Mouse (Mus musculus): ENCODE measurements at regions not wholly inside any gene's neighbourhood (a gene's known extent, or its start where the extent isn't known, plus 50 kb on each side); places are given as distances from the start of the nearest gene placed in this dataset.

GRCm38 (mm10) chr10:24357636-24358035 is 134.3 kb downstream of the Moxd1 start:
- Histone ChIP-seq H3K4me3 (replicated peaks; ENCODE audit: extremely low read depth, low read depth, low read length) (no peak overlapping the region), H3K4me1 (ENCODE audit: control insufficient read depth, insufficient read depth, low read length) (no peaks in the 10 kb centered on the region)
- no peak for TF ChIP-seq CTCF (IDR thresholded peaks at IDR 0.05; ENCODE audit: insufficient read depth, low read length)
- no peak for TF ChIP-seq POLR2A (IDR thresholded peaks at IDR 0.05; ENCODE audit: borderline replicate concordance, extremely low read depth, low read depth, low read length)
- WGBS, result 40% methylated on average over 3 of the region's 3 CpGs
- DNase-seq, result no peak

- Histone ChIP-seq H3K4me3 (replicated peaks; ENCODE audit: extremely low read depth, low read depth, low read length) (no peak overlapping the region), H3K4me1 (ENCODE audit: control insufficient read depth, insufficient read depth, low read length) (no peaks in the 10 kb centered on the region)
- no peak for DNase-seq
- 63% methylated on average over 3 of the region's 3 CpGs for WGBS
- TF ChIP-seq CTCF (IDR thresholded peaks at IDR 0.05; ENCODE audit: insufficient read depth, low read length) (no peak), POLR2A (IDR thresholded peaks at IDR 0.05; ENCODE audit: borderline replicate concordance, extremely low read depth, low read depth, low read length) (no peak)
Measured at GRCm38 (mm10) chr10:24361424-24361823, 138.1 kb downstream of the Moxd1 start.

DNA sequence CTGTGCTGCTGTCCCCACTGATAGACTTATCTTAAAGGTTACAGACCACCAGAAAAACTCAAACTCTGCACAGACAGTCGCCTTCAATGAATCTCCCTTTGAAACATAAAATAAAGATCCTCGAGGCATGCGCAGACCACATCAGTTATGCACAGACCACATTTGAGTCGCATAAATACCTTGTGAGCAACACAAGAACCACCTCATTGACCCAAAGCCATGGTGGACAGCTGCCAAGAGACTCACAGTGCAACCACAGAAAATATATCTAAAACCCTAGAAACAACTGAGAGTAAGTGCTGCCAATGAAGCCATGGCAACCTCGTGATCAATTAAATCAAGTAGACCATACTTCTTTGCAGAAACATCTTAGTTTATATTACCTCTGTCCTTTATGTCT is 142.1 kb downstream of the Moxd1 start:
- no peak for DNase-seq
- Histone ChIP-seq H3K4me1 (ENCODE audit: control insufficient read depth, insufficient read depth, low read length) (no peaks in the 10 kb centered on the region), H3K4me3 (replicated peaks; ENCODE audit: extremely low read depth, low read depth, low read length) (no peak overlapping the region)
- WGBS, result 72% methylated on average over 5 of the region's 5 CpGs
- TF ChIP-seq POLR2A (IDR thresholded peaks at IDR 0.05; ENCODE audit: borderline replicate concordance, extremely low read depth, low read depth, low read length) (no peak), CTCF (IDR thresholded peaks at IDR 0.05; ENCODE audit: insufficient read depth, low read length) (no peak)

GRCm38 (mm10) chr10:24367010-24367409 is 143.7 kb downstream of the Moxd1 start:
- Histone ChIP-seq H3K4me3 (replicated peaks; ENCODE audit: extremely low read depth, low read depth, low read length) (no peak overlapping the region), H3K4me1 (ENCODE audit: control insufficient read depth, insufficient read depth, low read length) (no peaks in the 10 kb centered on the region)
- no peak for DNase-seq
- 82% methylated on average over 5 of the region's 5 CpGs for WGBS
- no peak for TF ChIP-seq POLR2A (IDR thresholded peaks at IDR 0.05; ENCODE audit: borderline replicate concordance, extremely low read depth, low read depth, low read length)
- TF ChIP-seq CTCF (IDR thresholded peaks at IDR 0.05; ENCODE audit: insufficient read depth, low read length), result no peak

GRCm38 (mm10) chr10:24373957-24374356 is 150.6 kb downstream of the Moxd1 start:
- Histone ChIP-seq H3K4me1 (ENCODE audit: control insufficient read depth, insufficient read depth, low read length) (no peaks in the 10 kb centered on the region), H3K4me3 (replicated peaks; ENCODE audit: extremely low read depth, low read depth, low read length) (no peak overlapping the region)
- WGBS, result 19% methylated on average over 6 of the region's 6 CpGs
- no peak for DNase-seq
- TF ChIP-seq POLR2A (IDR thresholded peaks at IDR 0.05; ENCODE audit: borderline replicate concordance, extremely low read depth, low read depth, low read length), result no peak
- TF ChIP-seq CTCF (IDR thresholded peaks at IDR 0.05; ENCODE audit: insufficient read depth, low read length), result no peak

DNA sequence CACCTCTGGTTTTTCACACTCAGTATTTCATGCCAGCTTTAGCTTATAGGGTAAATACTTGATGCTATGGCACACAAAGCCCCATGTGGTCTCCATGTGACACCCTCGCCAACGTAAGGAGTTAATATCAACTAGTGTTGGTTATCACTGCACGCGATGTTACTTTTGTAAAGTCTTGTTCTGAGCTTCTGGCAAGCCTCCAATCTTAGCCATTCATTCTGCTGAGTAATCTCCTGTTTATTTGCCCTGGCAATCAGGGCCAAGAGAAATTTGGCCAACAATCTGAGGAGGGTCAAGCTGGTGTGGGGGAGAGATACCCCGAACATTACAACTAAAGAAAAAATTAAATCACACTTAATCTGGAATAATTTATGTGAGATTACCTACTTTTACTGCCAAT is 156.0 kb downstream of the Moxd1 start:
- WGBS, result 24% methylated on average over 5 of the region's 5 CpGs

GRCm38 (mm10) chr10:24380478-24381273 is 157.4 kb downstream of the Moxd1 start:
- TF ChIP-seq POLR2A (IDR thresholded peaks at IDR 0.05; ENCODE audit: borderline replicate concordance, extremely low read depth, low read depth, low read length) (no peak), CTCF (IDR thresholded peaks at IDR 0.05; ENCODE audit: insufficient read depth, low read length) (no peak)
- DNase-seq, result no peak
- Histone ChIP-seq H3K4me1 (ENCODE audit: control insufficient read depth, insufficient read depth, low read length) (no peaks in the 10 kb centered on the region), H3K4me3 (replicated peaks; ENCODE audit: extremely low read depth, low read depth, low read length) (no peak overlapping the region)
- 82% methylated on average over 4 of the region's 4 CpGs for WGBS

More for the DNA sequence above, 156.0 kb downstream of the Moxd1 start:
- H3K4me3 ChIP-seq (replicated peaks; ENCODE audit: extremely low read depth, low read depth, low read length), result no peak overlapping the region
- DNase-seq, result no peak
- no peaks in the 10 kb centered on the region for H3K4me1 ChIP-seq (ENCODE audit: control insufficient read depth, insufficient read depth, low read length)
- TF ChIP-seq CTCF (IDR thresholded peaks at IDR 0.05; ENCODE audit: insufficient read depth, low read length), result no peak
- no peak for TF ChIP-seq POLR2A (IDR thresholded peaks at IDR 0.05; ENCODE audit: borderline replicate concordance, extremely low read depth, low read depth, low read length)

DNA sequence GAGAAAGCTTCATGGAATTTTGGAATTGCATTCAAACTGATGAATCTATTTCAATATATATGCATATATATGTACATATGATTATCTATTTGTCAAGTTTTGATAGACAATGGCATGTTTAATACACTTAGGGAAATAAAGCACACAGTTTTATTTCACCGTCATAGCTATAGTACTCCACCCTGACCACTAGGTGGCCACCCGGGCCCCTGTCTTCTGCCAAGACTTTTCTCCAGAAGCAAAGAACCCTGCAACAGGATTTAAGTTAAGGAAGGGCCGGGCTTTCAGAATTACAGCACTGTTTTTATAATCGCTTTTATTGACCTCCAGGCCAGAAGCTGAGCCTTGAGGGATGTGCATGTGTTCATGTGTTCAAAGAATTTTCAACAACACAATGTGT is 158.6 kb downstream of the Moxd1 start:
- 33% methylated on average over 4 of the region's 4 CpGs for WGBS
- Histone ChIP-seq H3K4me3 (replicated peaks; ENCODE audit: extremely low read depth, low read depth, low read length) (no peak overlapping the region), H3K4me1 (ENCODE audit: control insufficient read depth, insufficient read depth, low read length) (no peaks in the 10 kb centered on the region)
- TF ChIP-seq CTCF (IDR thresholded peaks at IDR 0.05; ENCODE audit: insufficient read depth, low read length), result peak; percentile 53
- TF ChIP-seq POLR2A (IDR thresholded peaks at IDR 0.05; ENCODE audit: borderline replicate concordance, extremely low read depth, low read depth, low read length), result no peak
- DNase-seq, result peak; percentile 18

DNA sequence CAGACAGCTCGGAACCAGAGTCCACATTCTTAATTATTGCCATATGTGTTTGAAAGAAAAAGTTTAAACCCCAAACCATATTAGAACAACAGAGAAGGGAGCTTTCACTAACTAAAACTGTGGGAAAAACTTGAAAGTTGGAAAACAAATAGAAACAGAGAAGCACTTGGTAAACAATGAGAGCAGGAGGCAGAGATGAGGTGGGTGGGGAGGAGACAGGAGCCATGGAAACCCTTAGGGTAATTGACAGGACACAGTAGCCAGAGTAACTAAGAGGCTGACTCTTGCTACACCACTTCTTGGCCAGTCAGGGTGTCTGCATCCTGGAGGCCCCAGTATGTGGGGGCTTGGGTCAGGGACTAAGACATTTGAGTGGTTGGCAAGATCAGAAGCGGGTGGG is 160.7 kb downstream of the Moxd1 start:
- 82% methylated on average over 2 of the region's 2 CpGs for WGBS
- Histone ChIP-seq H3K4me3 (replicated peaks; ENCODE audit: extremely low read depth, low read depth, low read length) (no peak overlapping the region), H3K4me1 (ENCODE audit: control insufficient read depth, insufficient read depth, low read length) (0 out of 2 replicates have a peak, but pooled peaks cover 3% of the 10 kb centered on the region)
- DNase-seq, result no peak
- TF ChIP-seq CTCF (IDR thresholded peaks at IDR 0.05; ENCODE audit: insufficient read depth, low read length) (no peak), POLR2A (IDR thresholded peaks at IDR 0.05; ENCODE audit: borderline replicate concordance, extremely low read depth, low read depth, low read length) (no peak)

GRCm38 (mm10) chr10:24388229-24388628 is 164.9 kb downstream of the Moxd1 start:
- 51% methylated on average over 2 of the region's 2 CpGs for WGBS
- no peak overlapping the region for H3K4me3 ChIP-seq (replicated peaks; ENCODE audit: extremely low read depth, low read depth, low read length)
- no peak for DNase-seq
- H3K4me1 ChIP-seq (ENCODE audit: control insufficient read depth, insufficient read depth, low read length), result 0 out of 2 replicates have a peak, but pooled peaks cover 3% of the 10 kb centered on the region
- TF ChIP-seq POLR2A (IDR thresholded peaks at IDR 0.05; ENCODE audit: borderline replicate concordance, extremely low read depth, low read depth, low read length) (no peak), CTCF (IDR thresholded peaks at IDR 0.05; ENCODE audit: insufficient read depth, low read length) (no peak)
